Mouse (Mus musculus) 416B (cell line): ENCODE results near the gene Lrba.

Experiments
- DNase-seq: peaks from one replicate; pipeline ENCODE4 v3.0.0; 2011; ENCODE audit warnings: low read depth

Lrba gene

GRCm38 (mm10) chr3:86518506-86519109 is 294.1 kb downstream of the Lrba start:
- DNase-seq: peak; percentile 56

GRCm38 (mm10) chr3:86522880-86523505 is 298.5 kb downstream of the Lrba start:
- peak; percentile 15 for DNase-seq

GRCm38 (mm10) chr3:86531531-86532269 is 307.2 kb downstream of the Lrba start:
- no peak for DNase-seq

GRCm38 (mm10) chr3:86536751-86537150 is 312.3 kb downstream of the Lrba start:
- no peak for DNase-seq

GRCm38 (mm10) chr3:86538645-86539554 is 314.4 kb downstream of the Lrba start:
- no peak for DNase-seq

GRCm38 (mm10) chr3:86539555-86540168 is 315.2 kb downstream of the Lrba start:
- DNase-seq: no peak

- no peak for DNase-seq
Measured at GRCm38 (mm10) chr3:86541074-86541614, 316.7 kb downstream of the Lrba start.

GRCm38 (mm10) chr3:86541863-86542397 is 317.4 kb downstream of the Lrba start:
- DNase-seq: no peak

GRCm38 (mm10) chr3:86544785-86545184 is 320.3 kb downstream of the Lrba start:
- DNase-seq: no peak

- DNase-seq: no peak
Measured at GRCm38 (mm10) chr3:86545945-86546344, 321.5 kb downstream of the Lrba start.

GRCm38 (mm10) chr3:86546471-86547250 is 322.2 kb downstream of the Lrba start:
- no peak for DNase-seq

GRCm38 (mm10) chr3:86547251-86547791 is 322.8 kb downstream of the Lrba start:
- DNase-seq: no peak

- DNase-seq: no peak
Measured at GRCm38 (mm10) chr3:86548091-86549015, 323.9 kb downstream of the Lrba start, which contains the start of gene Mab21l2. Gene Mab21l2 (minus strand): TSS chr3:86548629.

- DNase-seq: no peak
Measured at GRCm38 (mm10) chr3:86550301-86551010, 326.0 kb downstream of the Lrba start.

- DNase-seq: no peak
Measured at GRCm38 (mm10) chr3:86551011-86551728, 326.7 kb downstream of the Lrba start.

GRCm38 (mm10) chr3:86552170-86552569 is 327.7 kb downstream of the Lrba start:
- no peak for DNase-seq

GRCm38 (mm10) chr3:86558976-86559375 is 334.5 kb downstream of the Lrba start:
- peak; percentile 34 for DNase-seq

GRCm38 (mm10) chr3:86559635-86560034 is 335.2 kb downstream of the Lrba start:
- no peak for DNase-seq
